Mouse (Mus musculus) hindbrain, embryonic 10.5 days (tissue): Measurements from ENCODE around the gene Gm16405. TPM values are rescaled to one million over a fixed set of nuclear protein-coding genes. Genes with fewer than 3 reads are reported as not detected.
"Not testable (repeated sequence)": the region's sequence is repeated elsewhere in the genome, so short reads cannot be mapped to it uniquely, and the experiment has no call there.

ENCODE experiments used
- DNase-seq: peaks from one replicate; pipeline ENCODE4 v3.0.0-alpha.2; 2017; ENCODE audit warnings: low spot score
- H3K27ac ChIP-seq: fragments of 300-500 bp; sonication (generic); 2 replicates; pipeline ENCODE4 v1.5.1; 2016; ENCODE audit warnings: mild to moderate bottlenecking, moderate library complexity
- H3K27me3 ChIP-seq: fragments of 300-500 bp; sonication (generic); 2 replicates; pipeline ENCODE4 v1.6.1; 2016; ENCODE audit warnings: mild to moderate bottlenecking; ENCODE audit not compliant: poor library complexity, insufficient read depth, severe bottlenecking
- H3K36me3 ChIP-seq: fragments of 300-500 bp; sonication (generic); 2 replicates; pipeline ENCODE4 v1.6.1; 2016; ENCODE audit warnings: mild to moderate bottlenecking, moderate library complexity
- H3K4me1 ChIP-seq: fragments of 300-500 bp; sonication (generic); replicated peaks from 2 replicates; pipeline ENCODE4 v1.6.1; 2016; ENCODE audit warnings: mild to moderate bottlenecking
- H3K4me3 ChIP-seq: fragments of 300-500 bp; sonication (generic); 2 replicates; pipeline ENCODE4 v1.5.1; 2016; ENCODE audit warnings: mild to moderate bottlenecking, moderate library complexity
- H3K9me3 ChIP-seq: fragments of 300-500 bp; sonication (generic); 2 replicates; pipeline ENCODE4 v1.6.1; 2016; ENCODE audit warnings: mild to moderate bottlenecking, moderate library complexity
- WGBS: fragments of 180-500 bp; shearing (Covaris S2); methylation state at CpG from one replicate; pipeline ENCODE4 v1.1.7; 2016; 5-methylcytosine and 5-hydroxymethylcytosine counted together
- polyA plus RNA-seq: library from polyadenylated mRNA; unstranded; fragments of >200 nt; fragmentation: Nextera tagmentation; extraction: Ambion mirVana; gene quantifications from 2 replicates; pipeline ENCODE4 v1.2.1, GENCODE M21; 2016

Gm16405 gene
- not detected in 2 replicates for polyA plus RNA-seq

GRCm38 (mm10) chrX:54530908-54531307 is at the start of gene Gm16405:
Gene Gm16405 (plus strand): TSS chrX:54531208.
- H3K27me3 ChIP-seq, H3K9me3 ChIP-seq, DNase-seq, H3K36me3 ChIP-seq, H3K4me1 ChIP-seq, H3K4me3 ChIP-seq, H3K27ac ChIP-seq: not testable (repeated sequence)
- WGBS = no CpG with 5 or more reads among the region's 7 CpGs

Other genes starting within 250 kb of the Gm16405 start
- gene Gm16430, start 91.0 kb downstream of the Gm16405 start, polyA plus RNA-seq = not detected in 2 replicates